Mouse (Mus musculus) kidney, postnatal 0 days (tissue): ENCODE measurements at regions not wholly inside any gene's neighbourhood (a gene's known extent, or its start where the extent isn't known, plus 50 kb on each side); places are given as distances from the start of the nearest gene placed in this dataset.

Experiments
- ATAC-seq: fragments of 200-750 bp; cut with Nextera tagmentation; replicated peaks from 2 replicates; pipeline ENCODE4 v1.8.0; 2017; ENCODE audit warnings: low read depth, moderate number of reproducible peaks, moderate TSS enrichment, moderate library complexity; ENCODE audit not compliant: low FRiP score
- DNase-seq: peaks from one replicate; pipeline ENCODE4 v3.0.0-alpha.2; 2016; ENCODE audit warnings: low spot score
- H3K27ac ChIP-seq: fragments of 300-500 bp; sonication (generic); 2 replicates; pipeline ENCODE4 v1.5.1; 2014; ENCODE audit warnings: mild to moderate bottlenecking
- H3K27me3 ChIP-seq: fragments of 300-500 bp; sonication (generic); 2 replicates; pipeline ENCODE4 v1.6.1; 2014; ENCODE audit warnings: low read length, mixed read lengths; ENCODE audit not compliant: insufficient read depth
- H3K36me3 ChIP-seq: fragments of 300-500 bp; sonication (generic); 2 replicates; pipeline ENCODE4 v1.6.1; 2014; ENCODE audit warnings: low read length, mixed read lengths; ENCODE audit not compliant: insufficient read depth
- H3K4me1 ChIP-seq: fragments of 300-500 bp; sonication (generic); replicated peaks from 2 replicates; pipeline ENCODE4 v1.6.1; 2014; ENCODE audit warnings: antibody characterized with exemption, low read length, mixed read lengths; ENCODE audit not compliant: insufficient read depth
- H3K4me2 ChIP-seq: fragments of 300-500 bp; sonication (generic); 2 replicates; pipeline ENCODE4 v1.6.1; 2014; ENCODE audit warnings: mild to moderate bottlenecking, low read length, moderate library complexity, mixed read lengths
- H3K4me3 ChIP-seq: fragments of 300-500 bp; sonication (generic); replicated peaks from 2 replicates; pipeline ENCODE4 v1.5.1; 2014; ENCODE audit warnings: low read depth, low read length
- H3K9ac ChIP-seq: fragments of 300-500 bp; sonication (generic); 2 replicates; pipeline ENCODE4 v1.6.1; 2014; ENCODE audit warnings: low read depth, low read length
- H3K9me3 ChIP-seq: fragments of 300-500 bp; sonication (generic); replicated peaks from 2 replicates; pipeline ENCODE4 v1.6.1; 2016; ENCODE audit warnings: low read length, inconsistent platforms, mixed read lengths
- CTCF ChIP-seq: IDR thresholded peaks from 2 replicates; pipeline ENCODE4 v1.5.1; 2016; ENCODE audit warnings: antibody characterized with exemption, low read depth, mild to moderate bottlenecking, moderate library complexity
- WGBS: fragments of 180-500 bp; shearing (Covaris S2); extraction: QIAGEN DNeasy Blood & Tissue Kit; methylation state at CpG from one replicate; pipeline ENCODE4 v1.1.7; 2014; 5-methylcytosine and 5-hydroxymethylcytosine counted together

DNA sequence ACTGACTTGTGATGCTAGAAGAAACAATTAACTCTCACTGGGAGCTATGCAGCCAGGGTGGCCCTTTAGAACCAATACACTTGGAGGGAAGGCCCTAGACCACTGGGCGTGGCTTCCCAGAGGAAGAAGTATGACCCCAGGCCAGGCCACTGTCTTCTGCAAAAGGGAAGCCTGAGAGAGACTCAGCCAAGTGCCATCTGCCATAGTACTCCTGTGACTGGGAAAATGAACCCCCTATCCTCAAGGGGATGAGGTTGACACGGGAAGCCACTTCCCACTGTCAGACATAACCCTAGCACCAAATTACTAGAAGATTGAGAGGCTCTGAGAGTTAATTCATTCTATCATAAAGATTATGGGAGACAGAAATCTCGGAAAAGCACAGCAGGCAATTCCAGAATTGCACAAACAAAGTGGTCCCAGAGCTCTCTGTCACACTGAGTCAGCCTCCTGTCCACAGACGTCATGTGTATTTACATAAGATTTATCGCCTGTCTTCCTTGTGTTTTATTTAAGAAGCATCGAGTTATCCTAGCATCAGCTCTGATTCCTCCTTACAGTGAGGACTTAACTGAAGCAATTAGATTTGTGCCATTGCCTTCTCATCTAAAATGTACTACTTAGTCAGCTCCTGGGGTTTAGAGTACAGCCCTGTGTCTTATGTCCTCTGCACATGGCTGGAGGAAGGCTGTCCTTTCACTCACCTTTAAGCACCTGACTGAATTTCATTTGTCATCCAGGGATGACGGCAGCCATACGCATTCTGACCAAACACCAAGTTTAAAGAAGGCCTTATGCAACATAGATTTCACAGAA lies 75.6 kb upstream of the Slc22a23 start:
- Histone ChIP-seq H3K4me1 (0 out of 2 replicates have a peak, but pooled peaks cover 10% of the 10 kb centered on the region), H3K4me3 (no peak overlapping the region), H3K9me3 (no peaks in the 10 kb centered on the region), H3K27ac (no peak overlapping the region), H3K36me3 (no peaks in the 10 kb centered on the region), H3K9ac (no peak overlapping the region), H3K27me3 (no peaks in the 10 kb centered on the region), H3K4me2 (no peak overlapping the region)
- ATAC-seq, result no peak
- TF ChIP-seq CTCF, result no peak
- DNase-seq, result peak; percentile 35
- 48% methylated on average over 8 of the region's 8 CpGs for whole genome bisulfite sequencing

DNA sequence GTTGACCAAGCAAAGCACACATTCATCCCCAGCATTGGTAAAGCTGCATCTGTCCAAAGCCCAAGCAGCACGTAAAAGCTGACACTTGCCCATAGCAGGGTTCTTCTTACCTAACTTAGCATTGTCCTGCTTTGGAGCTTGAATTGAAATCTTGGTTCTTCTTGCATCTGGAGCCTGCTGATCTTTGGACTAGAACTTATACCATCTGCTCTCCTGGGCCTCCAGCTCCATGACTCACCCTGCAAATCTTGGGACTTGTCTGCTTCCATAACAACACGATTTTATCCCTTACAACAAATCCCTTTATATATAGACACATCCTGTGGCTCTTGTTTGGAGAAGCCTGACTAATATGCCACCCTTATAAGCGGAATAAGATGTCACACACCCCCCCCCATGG lies 74.1 kb upstream of the Slc22a23 start:
- H3K27me3 ChIP-seq, result no peaks in the 10 kb centered on the region
- no peak overlapping the region for H3K4me2 ChIP-seq
- 84% methylated on average over 3 of the region's 3 CpGs for WGBS
- H3K9me3 ChIP-seq, result no peaks in the 10 kb centered on the region
- DNase-seq, result no peak
- no peak for ATAC-seq
- no peak for TF ChIP-seq CTCF
- no peaks in the 10 kb centered on the region for H3K36me3 ChIP-seq
- no peak overlapping the region for H3K27ac ChIP-seq
- H3K4me1 ChIP-seq, result 0 out of 2 replicates have a peak, but pooled peaks cover 10% of the 10 kb centered on the region
- no peak overlapping the region for H3K9ac ChIP-seq
- no peak overlapping the region for H3K4me3 ChIP-seq

GRCm38 (mm10) chr13:34416603-34417002 lies 71.6 kb upstream of the Slc22a23 start:
- no peaks in the 10 kb centered on the region for H3K9me3 ChIP-seq
- no peaks in the 10 kb centered on the region for H3K36me3 ChIP-seq
- H3K27me3 ChIP-seq, result no peaks in the 10 kb centered on the region
- no peak overlapping the region for H3K9ac ChIP-seq
- DNase-seq (peak; percentile 30), ATAC-seq (peak; percentile 54; the same call in 1 of the 2 replicates)
- H3K4me2 ChIP-seq, result no peak overlapping the region
- H3K27ac ChIP-seq, result no peak overlapping the region
- no peak overlapping the region for H3K4me3 ChIP-seq
- no peak for TF ChIP-seq CTCF
- 0 out of 2 replicates have a peak, but pooled peaks cover 7% of the 10 kb centered on the region for H3K4me1 ChIP-seq
- WGBS, result 38% methylated on average over 2 of the region's 2 CpGs

- ATAC-seq, result no peak
- H3K9ac ChIP-seq, result no peak overlapping the region
- H3K9me3 ChIP-seq, result no peaks in the 10 kb centered on the region
- H3K4me2 ChIP-seq, result no peak overlapping the region
- no peak overlapping the region for H3K4me3 ChIP-seq
- WGBS, result 97% methylated on average over 2 of the region's 2 CpGs
- no peaks in the 10 kb centered on the region for H3K4me1 ChIP-seq
- H3K36me3 ChIP-seq, result no peaks in the 10 kb centered on the region
- no peaks in the 10 kb centered on the region for H3K27me3 ChIP-seq
- TF ChIP-seq CTCF, result no peak
- DNase-seq, result no peak
- no peak overlapping the region for H3K27ac ChIP-seq
These were observed 69.6 kb upstream of the Slc22a23 start for GRCm38 (mm10) chr13:34414533-34414932.

DNA sequence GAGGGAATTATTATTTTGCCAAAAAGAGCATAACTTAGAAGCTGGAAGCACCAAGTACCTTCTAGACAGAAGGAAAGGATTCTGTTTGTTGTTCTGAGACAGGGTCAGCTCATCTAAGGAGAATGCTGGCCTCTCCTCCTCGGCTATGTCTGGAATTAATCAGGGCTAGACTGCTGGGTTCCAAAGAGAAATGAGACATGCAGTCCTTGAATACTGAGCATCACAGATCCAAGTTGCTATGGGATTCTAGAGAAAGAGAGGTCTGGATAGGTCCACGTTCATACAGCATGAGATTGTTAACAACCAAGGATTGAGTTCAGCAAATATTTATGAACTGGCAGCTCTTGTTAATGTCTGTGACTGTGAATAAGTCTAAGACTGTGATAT lies 63.7 kb upstream of the Slc22a23 start:
- no peak overlapping the region for H3K4me2 ChIP-seq
- H3K4me1 ChIP-seq, result no peaks in the 10 kb centered on the region
- H3K9me3 ChIP-seq, result no peaks in the 10 kb centered on the region
- H3K9ac ChIP-seq, result no peak overlapping the region
- no peak overlapping the region for H3K4me3 ChIP-seq
- no peak overlapping the region for H3K27ac ChIP-seq
- TF ChIP-seq CTCF, result no peak
- DNase-seq, result peak; percentile 15
- no peak for ATAC-seq
- no peaks in the 10 kb centered on the region for H3K27me3 ChIP-seq
- H3K36me3 ChIP-seq, result no peaks in the 10 kb centered on the region
- WGBS, result 38% methylated on average over 2 of the region's 2 CpGs

DNA sequence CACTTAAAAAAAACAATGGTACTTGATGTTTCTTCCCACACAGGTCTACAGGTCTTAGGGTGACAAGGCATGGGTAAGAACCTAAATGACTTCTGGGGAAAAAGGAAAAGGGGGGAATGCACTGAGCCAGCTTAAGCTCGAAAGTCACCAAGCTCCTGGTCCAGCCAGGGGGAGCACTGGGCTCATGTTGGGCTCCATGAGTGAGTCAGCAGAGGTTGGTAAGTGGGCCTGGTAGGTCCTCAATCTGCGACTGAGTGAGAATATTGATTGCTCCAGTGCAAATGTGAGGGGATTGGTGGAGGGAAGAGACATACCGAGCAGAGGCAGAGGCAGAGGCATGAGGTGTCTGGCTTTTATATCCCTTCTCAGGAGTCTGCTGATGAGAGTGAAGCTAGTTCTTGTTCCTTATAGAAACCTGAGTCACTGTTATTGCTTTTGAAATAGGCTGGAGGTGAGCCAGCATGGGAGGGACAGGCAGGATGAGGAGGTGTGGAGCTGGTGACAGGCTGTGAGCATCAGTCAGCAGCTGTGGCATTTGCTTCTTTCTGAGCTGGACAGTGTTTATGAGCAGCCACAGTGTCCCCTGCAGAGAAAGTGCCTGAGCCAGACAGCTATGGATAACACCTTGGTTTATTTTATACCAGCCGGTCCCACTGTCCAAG lies 63.2 kb upstream of the Slc22a23 start:
- H3K4me1 ChIP-seq, result no peaks in the 10 kb centered on the region
- H3K9ac ChIP-seq, result no peak overlapping the region
- DNase-seq, result no peak
- TF ChIP-seq CTCF, result 0 out of 2 replicates have a peak, but pooled peaks have one; percentile 13
- ATAC-seq, result no peak
- WGBS, result 49% methylated on average over 4 of the region's 4 CpGs
- H3K4me2 ChIP-seq, result no peak overlapping the region
- H3K9me3 ChIP-seq, result no peaks in the 10 kb centered on the region
- no peak overlapping the region for H3K27ac ChIP-seq
- no peaks in the 10 kb centered on the region for H3K27me3 ChIP-seq
- H3K4me3 ChIP-seq, result no peak overlapping the region
- no peaks in the 10 kb centered on the region for H3K36me3 ChIP-seq
